Mouse (Mus musculus): Measurements from ENCODE around the gene Ninj1. TPM values are rescaled to one million over a fixed set of nuclear protein-coding genes. Genes with fewer than 3 reads are reported as not detected.

Ninj1 gene
- polyA plus RNA-seq (2012; ENCODE audit: low replicate concordance), result 232 and 242 TPM in 2 replicates

GRCm38 (mm10) chr13:49187288-49188218, at the start of gene Ninj1:
TSS of gene Ninj1 (plus strand) at chr13:49187485.

GRCm38 (mm10) chr13:49147858-49148226, 39.4 kb upstream of the Ninj1 start, which contains the start of gene Wnk2:
TSS of gene Wnk2 (minus strand) at chr13:49148014.

GRCm38 (mm10) chr13:49215504-49216219, 28.4 kb downstream of the Ninj1 start, which contains the start of gene Card19:
TSS of gene Card19 (minus strand) at chr13:49216037.

Other genes with a start within 250 kb of the Ninj1 start
- gene Fam120a, start 219.5 kb upstream of the Ninj1 start, polyA plus RNA-seq (2012; ENCODE audit: low replicate concordance), result 108 and 140 TPM in 2 replicates
- gene Wnk2, start 39.5 kb upstream of the Ninj1 start, polyA plus RNA-seq (2012; ENCODE audit: low replicate concordance), result 0.26 TPM in 2 replicates
- gene Card19, start 28.6 kb downstream of the Ninj1 start, polyA plus RNA-seq (2012; ENCODE audit: low replicate concordance), result 131 and 303 TPM in 2 replicates
- 75.9 and 96.2 TPM in 2 replicates for gene Susd3, start 61.2 kb downstream of the Ninj1 start, polyA plus RNA-seq (2012; ENCODE audit: low replicate concordance)
- gene Fgd3, start 132.8 kb downstream of the Ninj1 start, polyA plus RNA-seq (2012; ENCODE audit: low replicate concordance), result 29.7 and 34.1 TPM in 2 replicates
- gene Bicd2, start 154.1 kb downstream of the Ninj1 start, polyA plus RNA-seq (2012; ENCODE audit: low replicate concordance), result 22.8 and 23.5 TPM in 2 replicates
- 0.60 and 1.3 TPM in 2 replicates for gene Ippk, start 233.8 kb downstream of the Ninj1 start, polyA plus RNA-seq (2012; ENCODE audit: low replicate concordance)

Measured in hematopoietic multipotent progenitor cell, adult 10-12 weeks (in vitro differentiated cells).